Mouse (Mus musculus): ENCODE measurements at regions not wholly inside any gene's neighbourhood (a gene's known extent, or its start where the extent isn't known, plus 50 kb on each side); places are given as distances from the start of the nearest gene placed in this dataset.
"Not testable (repeated sequence)": the region's sequence is repeated elsewhere in the genome, so short reads cannot be mapped to it uniquely, and the experiment has no call there.

GRCm38 (mm10) chr2:18509317-18509716, 116.7 kb upstream of the Dnajc1 start:
- WGBS: 95% methylated on average over 1 of the region's 1 CpGs
- no peak for DNase-seq (ENCODE audit: low spot score)
- ATAC-seq (replicated peaks; ENCODE audit: low FRiP score): no peak

GRCm38 (mm10) chr2:18473361-18473771, 80.7 kb upstream of the Dnajc1 start:
- Histone ChIP-seq H3K27ac (ENCODE audit: low read depth, low read length) (no peak overlapping the region), H3K36me3 (ENCODE audit: control insufficient read depth, insufficient read depth, low read length) (no peaks in the 10 kb centered on the region), H3K9me3 (ENCODE audit: control insufficient read depth, low read length) (no peaks in the 10 kb centered on the region), H3K4me1 (replicated peaks; ENCODE audit: control insufficient read depth, insufficient read depth, low read length) (no peaks in the 10 kb centered on the region), H3K9ac (ENCODE audit: low read length) (no peak overlapping the region), H3K27me3 (ENCODE audit: control insufficient read depth, insufficient read depth, low read length) (no peaks in the 10 kb centered on the region), H3K4me3 (ENCODE audit: low read depth, low read length) (no peak overlapping the region), H3K4me2 (ENCODE audit: low read depth, low read length, severe bottlenecking) (no peak overlapping the region)
- DNase-seq (ENCODE audit: low spot score): no peak
- WGBS: 68% methylated on average over 3 of the region's 3 CpGs
- no peak for ATAC-seq (replicated peaks; ENCODE audit: low FRiP score)

More at GRCm38 (mm10) chr2:18509317-18509716, 116.7 kb upstream of the Dnajc1 start:
- Histone ChIP-seq H3K36me3 (ENCODE audit: control insufficient read depth, insufficient read depth, low read length) (no peaks in the 10 kb centered on the region), H3K4me1 (replicated peaks; ENCODE audit: control insufficient read depth, insufficient read depth, low read length) (no peaks in the 10 kb centered on the region), H3K4me3 (ENCODE audit: low read depth, low read length) (no peak overlapping the region), H3K27ac (ENCODE audit: low read depth, low read length) (no peak overlapping the region), H3K27me3 (ENCODE audit: control insufficient read depth, insufficient read depth, low read length) (no peaks in the 10 kb centered on the region), H3K9ac (ENCODE audit: low read length) (no peak overlapping the region), H3K9me3 (ENCODE audit: control insufficient read depth, low read length) (no peaks in the 10 kb centered on the region), H3K4me2 (ENCODE audit: low read depth, low read length, severe bottlenecking) (no peak overlapping the region)

- DNase-seq (ENCODE audit: low spot score) (no peak), ATAC-seq (replicated peaks; ENCODE audit: low FRiP score) (no peak)
- no peak overlapping the region for H3K4me3 ChIP-seq (ENCODE audit: low read depth, low read length)
- no peaks in the 10 kb centered on the region for H3K4me1 ChIP-seq (replicated peaks; ENCODE audit: control insufficient read depth, insufficient read depth, low read length)
- no peaks in the 10 kb centered on the region for H3K27me3 ChIP-seq (ENCODE audit: control insufficient read depth, insufficient read depth, low read length)
- H3K9ac ChIP-seq (ENCODE audit: low read length): no peak overlapping the region
- no peak overlapping the region for H3K4me2 ChIP-seq (ENCODE audit: low read depth, low read length, severe bottlenecking)
- no peak overlapping the region for H3K27ac ChIP-seq (ENCODE audit: low read depth, low read length)
- H3K36me3 ChIP-seq (ENCODE audit: control insufficient read depth, insufficient read depth, low read length): no peaks in the 10 kb centered on the region
- 92% methylated on average over 4 of the region's 4 CpGs for WGBS
- no peaks in the 10 kb centered on the region for H3K9me3 ChIP-seq (ENCODE audit: control insufficient read depth, low read length)
Observed at GRCm38 (mm10) chr2:18460901-18461300, 68.3 kb upstream of the Dnajc1 start.

DNA sequence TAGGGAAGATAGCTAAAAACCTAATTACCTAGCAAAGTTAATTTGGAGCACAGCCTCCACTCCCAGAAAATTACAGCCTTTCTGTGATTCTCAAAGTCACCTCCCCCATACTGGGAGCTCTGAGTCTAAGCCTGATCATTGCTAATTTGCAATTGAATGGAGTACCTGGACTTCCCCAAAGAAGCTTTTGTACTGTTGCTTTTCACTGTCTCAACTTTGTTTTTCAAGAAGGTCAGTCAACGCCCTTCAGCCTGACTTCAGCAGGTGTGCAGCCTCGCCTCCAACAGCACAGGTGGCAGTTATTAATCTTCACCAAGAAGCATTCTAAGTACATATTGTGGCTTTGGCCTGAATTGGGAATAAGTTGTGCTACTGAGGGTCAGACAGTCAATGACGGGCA, 67.7 kb upstream of the Dnajc1 start:
- not testable (repeated sequence) for H3K4me2 ChIP-seq (ENCODE audit: low read depth, low read length, severe bottlenecking); H3K9ac ChIP-seq (ENCODE audit: low read length); H3K27ac ChIP-seq (ENCODE audit: low read depth, low read length); H3K9me3 ChIP-seq (ENCODE audit: control insufficient read depth, low read length); ATAC-seq (replicated peaks; ENCODE audit: low FRiP score); H3K36me3 ChIP-seq (ENCODE audit: control insufficient read depth, insufficient read depth, low read length); DNase-seq (ENCODE audit: low spot score); H3K27me3 ChIP-seq (ENCODE audit: control insufficient read depth, insufficient read depth, low read length); H3K4me1 ChIP-seq (replicated peaks; ENCODE audit: control insufficient read depth, insufficient read depth, low read length); H3K4me3 ChIP-seq (ENCODE audit: low read depth, low read length)
- WGBS: 83% methylated on average over 3 of the region's 3 CpGs

- H3K9me3 ChIP-seq (ENCODE audit: control insufficient read depth, low read length); H3K27me3 ChIP-seq (ENCODE audit: control insufficient read depth, insufficient read depth, low read length); H3K4me1 ChIP-seq (replicated peaks; ENCODE audit: control insufficient read depth, insufficient read depth, low read length); H3K9ac ChIP-seq (ENCODE audit: low read length); H3K4me2 ChIP-seq (ENCODE audit: low read depth, low read length, severe bottlenecking); H3K27ac ChIP-seq (ENCODE audit: low read depth, low read length); H3K4me3 ChIP-seq (ENCODE audit: low read depth, low read length); ATAC-seq (replicated peaks; ENCODE audit: low FRiP score); H3K36me3 ChIP-seq (ENCODE audit: control insufficient read depth, insufficient read depth, low read length); DNase-seq (ENCODE audit: low spot score): not testable (repeated sequence)
- WGBS: 18% methylated on average over 2 of the region's 2 CpGs
Observed at GRCm38 (mm10) chr2:18453426-18453825, 60.8 kb upstream of the Dnajc1 start.

GRCm38 (mm10) chr2:18445809-18446208, 53.2 kb upstream of the Dnajc1 start:
- Histone ChIP-seq H3K36me3 (ENCODE audit: control insufficient read depth, insufficient read depth, low read length) (no peaks in the 10 kb centered on the region), H3K27me3 (ENCODE audit: control insufficient read depth, insufficient read depth, low read length) (no peaks in the 10 kb centered on the region), H3K9me3 (ENCODE audit: control insufficient read depth, low read length) (no peaks in the 10 kb centered on the region), H3K4me2 (ENCODE audit: low read depth, low read length, severe bottlenecking) (no peak overlapping the region), H3K4me1 (replicated peaks; ENCODE audit: control insufficient read depth, insufficient read depth, low read length) (no peaks in the 10 kb centered on the region), H3K27ac (ENCODE audit: low read depth, low read length) (no peak overlapping the region), H3K4me3 (ENCODE audit: low read depth, low read length) (no peak overlapping the region), H3K9ac (ENCODE audit: low read length) (no peak overlapping the region)
- DNase-seq (ENCODE audit: low spot score) (no peak), ATAC-seq (replicated peaks; ENCODE audit: low FRiP score) (no peak)
- 50% methylated on average over 1 of the region's 1 CpGs for WGBS
